Mouse (Mus musculus): Measurements from ENCODE around the gene Anapc15. TPM values are rescaled to one million over a fixed set of nuclear protein-coding genes. Genes with fewer than 3 reads are reported as not detected.

The Anapc15 gene
- total RNA-seq (2021) (10 to 100 TPM; 34.2 to 35.7 TPM), polyA plus RNA-seq (2012; rRNA removed) (32.3 and 39.9 TPM in 2 replicates)
- long read RNA-seq, transcript Anapc15-210 (6 exons, 3,103 nt) = major isoform, 7 of 15 reads
- long read RNA-seq, partial matches to known transcripts = 0 of 15 reads
- long read RNA-seq, other reads (novel, unspliced or antisense) = 6 of 15 reads

DNA sequence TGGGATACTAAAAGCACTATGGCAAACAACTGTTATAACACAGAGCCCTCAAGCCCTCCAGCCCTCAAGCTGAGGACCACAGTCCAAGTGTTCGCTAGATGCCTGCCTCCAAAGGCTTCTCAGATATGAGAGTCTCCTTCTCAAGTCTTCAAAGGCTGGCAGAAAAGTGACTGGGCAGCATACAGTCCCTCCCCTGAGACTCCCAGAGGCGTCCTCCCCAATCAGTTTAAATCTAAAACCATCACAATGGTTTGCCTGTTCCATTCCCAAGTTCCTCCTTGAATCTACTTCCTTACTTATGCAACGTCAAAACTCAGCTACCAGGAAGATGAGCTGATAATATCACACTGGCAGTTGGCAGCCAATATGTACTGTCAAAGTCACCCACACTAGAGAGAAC, at the start of gene Anapc15:
Gene Anapc15, plus strand, starts transcription at position 301 of the 400 bp plus-strand sequence.
- DNase-seq = no peak

DNA sequence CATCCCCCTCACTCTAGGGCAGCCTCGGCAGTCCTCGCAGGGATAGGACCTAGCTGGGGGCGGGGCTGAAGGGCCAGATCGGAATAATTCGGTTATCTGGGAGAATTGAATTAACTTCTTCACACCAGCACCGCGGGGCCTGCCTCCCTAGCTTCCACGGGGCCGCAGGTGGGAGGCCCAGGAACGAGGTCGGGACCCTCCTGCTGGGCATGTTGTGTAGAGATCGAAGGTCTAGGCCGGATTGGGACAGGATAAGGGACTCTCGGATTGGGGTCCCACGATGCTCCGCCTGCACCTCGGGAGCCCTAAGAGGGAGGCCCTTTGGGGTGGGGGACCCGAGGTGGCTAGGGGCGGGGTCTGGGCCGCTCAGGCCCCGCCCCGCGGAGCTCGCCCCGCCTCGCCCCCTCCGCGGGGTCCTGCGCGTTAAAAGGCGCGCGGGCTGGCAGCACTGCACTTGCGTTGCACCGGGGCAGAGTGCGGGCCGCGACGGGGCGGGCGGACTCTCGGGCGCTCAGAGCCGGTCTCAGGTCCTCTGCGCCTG, 45.6 kb upstream of the Anapc15 start, which contains the start of gene Phox2a:
Gene Phox2a, plus strand, starts transcription at position 453 of the 541 bp plus-strand sequence.
- peak; percentile 44 for DNase-seq

DNA sequence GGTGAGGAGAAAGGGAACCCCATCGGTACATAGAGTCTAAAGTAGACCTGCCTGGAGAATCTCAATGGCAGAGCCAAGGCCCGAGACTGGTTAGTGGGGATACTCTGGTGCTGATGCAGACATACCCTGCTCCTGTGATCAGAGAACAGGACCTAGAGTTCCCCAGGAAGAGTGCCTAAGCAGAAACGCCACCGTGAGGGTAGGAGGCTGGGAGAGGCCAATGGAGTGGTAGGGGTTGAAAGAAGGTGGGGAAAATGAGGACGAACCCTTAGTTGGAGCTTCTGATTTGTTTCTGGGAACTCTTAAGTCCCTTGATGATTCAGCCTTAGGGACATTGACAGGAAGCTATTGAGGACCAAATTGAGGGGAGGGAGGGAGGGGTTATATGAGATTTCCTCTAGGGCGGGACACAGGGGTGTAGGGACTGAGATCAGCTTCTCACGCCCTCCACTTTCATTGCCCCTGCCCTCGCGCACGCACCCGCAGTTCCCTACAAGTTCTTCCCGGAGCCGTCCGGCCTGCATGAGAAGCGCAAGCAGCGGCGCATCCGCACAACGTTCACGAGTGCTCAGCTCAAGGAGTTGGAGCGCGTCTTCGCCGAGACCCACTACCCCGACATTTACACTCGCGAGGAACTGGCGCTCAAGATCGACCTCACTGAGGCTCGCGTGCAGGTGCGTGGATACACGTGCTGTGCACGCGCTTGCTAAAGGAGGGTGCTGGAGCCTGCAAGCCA, 43.1 kb upstream of the Anapc15 start:
- peak; percentile 30 for DNase-seq

DNA sequence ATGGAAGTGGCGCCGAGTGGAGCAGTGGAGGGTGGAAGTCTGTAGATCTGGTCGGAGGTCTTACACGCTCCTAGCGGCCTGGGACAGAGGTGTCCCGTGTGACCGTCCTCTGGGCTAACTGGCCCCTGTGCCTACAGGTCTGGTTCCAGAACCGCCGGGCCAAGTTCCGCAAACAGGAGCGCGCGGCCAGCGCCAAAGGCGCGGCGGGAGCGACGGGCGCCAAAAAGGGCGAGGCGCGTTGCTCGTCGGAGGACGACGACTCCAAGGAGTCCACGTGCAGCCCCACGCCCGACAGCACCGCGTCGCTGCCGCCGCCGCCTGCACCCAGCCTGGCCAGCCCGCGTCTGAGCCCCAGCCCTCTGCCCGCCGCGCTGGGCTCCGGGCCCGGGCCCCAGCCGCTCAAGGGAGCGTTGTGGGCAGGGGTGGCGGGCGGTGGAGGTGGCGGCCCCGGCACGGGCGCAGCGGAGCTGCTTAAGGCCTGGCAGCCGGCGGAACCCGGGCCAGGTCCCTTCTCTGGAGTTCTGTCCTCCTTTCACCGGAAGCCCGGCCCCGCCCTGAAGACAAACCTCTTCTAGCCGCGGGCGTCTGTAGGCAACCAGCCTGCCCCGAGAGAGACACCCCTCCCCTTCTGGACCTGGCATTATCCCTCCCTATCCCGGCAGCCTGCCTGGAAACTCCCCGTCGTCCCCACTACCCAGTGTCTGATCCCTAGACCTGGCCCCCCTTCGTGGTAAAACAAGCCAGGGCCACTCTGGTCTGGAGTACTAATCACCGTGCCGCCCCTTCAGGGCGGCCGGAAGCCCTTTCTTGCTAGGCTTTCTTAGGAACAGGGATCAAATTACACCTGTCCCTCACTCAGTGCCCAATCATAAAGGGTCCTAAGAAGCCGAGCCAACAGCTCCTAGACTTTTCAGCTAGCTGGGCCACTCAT, 41.7 kb upstream of the Anapc15 start:
- peak; percentile 79 for DNase-seq

DNA sequence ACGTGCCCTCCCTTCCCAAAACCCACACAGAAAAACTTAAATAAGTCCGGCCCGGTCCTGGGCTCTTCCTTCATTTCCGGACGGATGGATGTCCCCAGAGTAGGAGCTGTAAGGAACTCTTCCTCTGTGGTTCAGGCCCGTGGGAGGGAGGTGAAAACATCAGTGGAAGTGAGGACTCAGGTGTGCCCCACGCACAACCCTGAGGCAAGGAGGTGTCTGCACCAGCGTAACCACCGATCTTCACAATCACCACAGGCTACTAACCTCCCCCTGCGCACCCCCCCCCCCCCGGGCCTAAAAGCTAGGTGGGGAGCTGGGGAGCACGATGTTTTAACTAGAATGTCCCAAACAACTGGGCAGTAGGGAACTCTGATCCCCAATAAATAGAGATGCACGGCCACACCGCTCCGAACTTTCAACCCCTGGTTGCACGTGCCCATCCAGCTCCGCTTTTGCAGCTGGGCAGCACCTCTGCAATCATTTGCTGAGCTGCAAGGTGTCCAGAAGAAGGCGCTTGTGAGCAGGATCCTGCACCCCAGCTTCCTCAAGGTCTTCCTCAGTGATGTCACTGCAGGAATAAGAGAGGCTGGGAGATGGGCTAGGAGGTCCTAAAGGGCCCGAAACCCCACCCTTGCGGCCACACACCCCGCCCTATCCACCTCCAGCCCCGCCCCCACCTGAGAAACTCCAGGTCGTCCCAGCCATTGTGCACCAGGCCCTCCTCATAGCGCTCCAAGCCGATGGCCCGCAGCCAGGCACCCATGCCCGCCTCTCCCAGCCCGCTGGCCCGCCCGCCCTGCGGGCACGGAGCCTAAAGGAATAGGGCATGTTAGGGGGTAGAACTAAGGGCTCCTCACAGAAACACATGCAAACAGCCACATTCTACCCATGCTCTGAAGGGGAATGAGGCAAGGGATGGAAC, 40.4 kb upstream of the Anapc15 start:
- DNase-seq = peak; percentile 73

DNA sequence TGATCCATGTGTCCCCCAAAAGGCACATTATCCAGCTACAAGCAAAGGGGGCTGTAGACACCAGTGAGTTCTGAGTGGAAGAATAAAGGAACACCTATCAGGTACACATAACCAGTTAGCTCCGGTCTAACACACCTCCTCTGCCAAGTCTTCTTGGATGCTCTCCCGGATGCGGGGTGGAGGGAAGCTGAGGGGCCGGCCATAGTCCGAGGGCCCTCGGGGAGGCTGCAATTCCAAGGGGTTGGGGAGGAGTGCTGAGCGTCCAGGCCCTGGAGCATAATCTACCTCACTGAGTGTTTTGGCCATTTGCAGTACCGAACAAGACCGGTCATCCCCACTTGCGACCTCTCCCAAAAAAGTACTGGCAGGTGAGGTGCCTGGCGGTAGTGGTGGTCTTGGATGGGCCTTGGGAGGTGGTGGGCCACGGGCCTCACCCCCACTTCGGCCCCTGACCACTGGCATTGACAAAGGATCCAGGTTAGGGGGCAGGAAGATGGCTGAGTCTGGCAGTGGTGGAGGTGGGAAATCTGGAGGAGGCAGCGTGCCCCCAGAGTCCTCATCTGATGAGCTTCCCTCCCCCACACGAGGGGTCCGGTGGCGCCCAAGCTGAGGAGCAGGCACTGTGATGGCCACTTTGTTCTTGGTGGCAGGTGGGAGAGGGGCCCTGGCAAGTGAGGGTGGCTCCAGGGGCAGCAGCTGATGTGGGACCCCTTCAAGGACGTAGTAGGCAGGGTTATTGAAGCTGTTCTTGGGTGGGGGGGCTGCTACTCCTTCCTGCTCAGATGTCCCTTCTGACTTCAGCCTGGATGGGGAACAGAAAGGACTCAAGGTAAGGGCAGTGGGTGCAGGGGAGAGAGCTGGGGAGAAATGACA, 39.5 kb upstream of the Anapc15 start:
- peak; percentile 24 for DNase-seq

DNA sequence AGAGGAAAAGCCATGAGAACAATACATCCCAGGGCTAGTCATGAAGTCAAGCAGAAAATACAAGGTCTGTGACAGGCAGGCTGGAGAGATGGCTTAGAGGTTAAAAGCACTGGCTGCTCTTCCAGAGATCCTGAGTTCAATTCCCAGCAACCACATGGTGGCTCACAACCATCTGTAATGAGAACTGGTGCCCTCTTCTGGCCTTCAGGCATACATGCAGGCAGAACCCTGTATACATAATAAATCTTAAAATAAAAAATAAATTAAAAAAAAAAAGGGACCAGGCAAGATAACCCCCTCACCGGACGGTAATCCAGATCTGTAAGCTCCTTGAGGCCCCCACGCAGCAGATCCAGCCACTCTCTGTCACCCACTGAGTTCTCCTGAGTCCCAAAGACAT, 33.1 kb upstream of the Anapc15 start:
- no peak for DNase-seq

DNA sequence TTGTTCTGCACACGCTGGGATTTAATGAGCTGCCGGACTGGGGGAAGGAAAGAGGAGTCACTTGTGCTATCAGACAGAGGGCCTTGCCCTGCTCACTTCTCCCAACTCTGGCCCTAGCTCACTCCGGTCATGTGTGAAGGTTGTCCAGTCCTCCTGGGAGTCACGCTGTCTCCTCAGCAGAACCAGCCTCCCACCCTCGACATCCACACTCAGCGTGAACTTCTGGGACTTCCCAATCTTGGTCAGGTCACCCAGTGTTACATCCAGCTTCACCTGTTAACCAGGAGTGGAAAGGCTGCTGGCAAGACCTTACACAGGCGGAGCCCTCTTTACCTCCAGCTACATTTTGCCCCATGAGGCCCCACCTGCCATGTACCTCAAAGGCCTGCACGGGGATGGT, 32.1 kb upstream of the Anapc15 start:
- no peak for DNase-seq

DNA sequence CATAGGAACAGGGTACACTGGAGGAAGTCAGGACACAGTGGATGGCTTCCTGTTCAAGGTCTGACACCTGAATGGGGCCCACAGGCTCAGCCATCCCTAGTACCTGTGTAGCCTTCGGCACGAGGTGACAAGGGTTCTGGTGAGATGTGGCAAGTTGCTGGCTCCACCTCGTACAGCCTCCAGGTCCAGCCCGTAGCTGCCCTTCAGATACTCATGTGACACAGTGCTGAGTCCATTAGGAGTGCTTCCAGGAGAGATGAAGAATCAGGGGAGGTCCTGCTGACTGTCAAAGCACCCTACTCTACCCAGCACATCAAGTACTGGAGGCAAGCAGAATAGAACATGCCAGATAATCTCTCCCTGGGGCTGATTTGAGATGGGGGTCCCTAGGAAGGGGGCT, 31.1 kb upstream of the Anapc15 start:
- no peak for DNase-seq

DNA sequence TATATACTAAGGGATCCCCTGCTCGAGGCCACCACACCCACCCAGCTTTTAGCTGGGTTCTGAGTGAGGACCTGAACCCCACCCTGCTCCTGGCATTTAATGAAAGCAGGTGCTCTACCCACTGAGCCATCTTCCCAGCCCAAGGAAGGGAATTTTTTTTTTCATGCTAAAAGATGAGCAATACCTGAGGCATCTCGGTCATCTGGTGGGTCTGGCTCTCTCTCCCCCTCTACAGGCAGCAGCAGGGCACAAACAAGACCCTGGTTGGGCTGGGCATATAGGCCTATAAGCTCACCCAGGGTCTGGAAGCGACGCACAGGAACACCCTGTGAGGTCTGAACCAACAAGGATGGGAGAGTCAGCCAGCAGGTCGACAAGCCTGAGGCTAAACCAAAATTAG, 30.2 kb upstream of the Anapc15 start:
- no peak for DNase-seq

DNA sequence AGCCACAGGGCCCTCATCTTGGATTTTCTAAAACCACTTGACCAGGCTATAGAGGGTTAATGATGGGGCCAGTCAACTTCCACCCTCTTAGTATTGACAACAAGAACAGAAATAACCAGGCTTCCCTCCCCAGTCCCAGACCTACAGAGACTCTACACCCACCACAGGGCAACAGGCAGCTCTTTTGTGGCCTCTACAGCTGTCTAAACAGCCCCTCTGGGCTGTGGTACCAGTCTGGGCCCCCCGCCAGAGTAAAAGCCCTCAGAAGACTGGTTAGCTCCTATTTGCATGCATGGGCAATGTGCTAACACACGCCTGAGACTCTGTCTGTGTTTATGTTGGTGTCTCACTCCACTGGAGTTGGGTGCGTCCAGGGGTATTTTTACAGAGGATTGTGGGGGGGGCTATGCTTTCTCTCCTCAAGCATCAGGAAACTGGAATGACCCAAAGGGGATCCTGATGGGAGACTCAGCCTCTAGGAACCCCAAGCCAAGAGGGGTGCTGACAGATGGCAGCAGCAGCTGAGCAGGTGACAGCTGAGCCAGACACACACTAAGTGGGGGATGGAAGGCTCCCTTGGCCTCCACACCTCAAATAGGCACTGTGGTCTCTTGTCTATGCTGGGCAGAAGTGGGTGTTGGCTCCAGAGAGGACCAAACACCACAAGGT, 29.5 kb upstream of the Anapc15 start:
- DNase-seq = no peak

DNA sequence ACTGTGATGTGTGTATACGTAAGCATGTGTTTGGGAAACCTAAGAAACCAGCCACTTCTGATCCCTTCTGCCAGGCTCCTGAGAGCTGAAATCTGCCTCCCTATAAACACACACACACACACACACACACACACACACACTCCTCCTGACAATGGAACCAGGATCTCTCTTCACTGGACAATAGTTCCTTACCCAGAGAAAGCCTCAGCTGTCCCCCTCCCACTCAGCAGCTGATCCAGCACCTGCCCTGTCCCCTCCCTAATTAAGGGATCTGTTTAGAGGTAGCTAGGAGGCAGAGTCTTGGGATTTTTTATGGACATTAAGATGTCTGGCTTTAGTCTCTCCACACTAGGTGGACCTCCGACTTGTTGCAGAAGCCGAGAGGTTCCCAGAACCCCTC, 28.6 kb upstream of the Anapc15 start:
- DNase-seq = no peak

DNA sequence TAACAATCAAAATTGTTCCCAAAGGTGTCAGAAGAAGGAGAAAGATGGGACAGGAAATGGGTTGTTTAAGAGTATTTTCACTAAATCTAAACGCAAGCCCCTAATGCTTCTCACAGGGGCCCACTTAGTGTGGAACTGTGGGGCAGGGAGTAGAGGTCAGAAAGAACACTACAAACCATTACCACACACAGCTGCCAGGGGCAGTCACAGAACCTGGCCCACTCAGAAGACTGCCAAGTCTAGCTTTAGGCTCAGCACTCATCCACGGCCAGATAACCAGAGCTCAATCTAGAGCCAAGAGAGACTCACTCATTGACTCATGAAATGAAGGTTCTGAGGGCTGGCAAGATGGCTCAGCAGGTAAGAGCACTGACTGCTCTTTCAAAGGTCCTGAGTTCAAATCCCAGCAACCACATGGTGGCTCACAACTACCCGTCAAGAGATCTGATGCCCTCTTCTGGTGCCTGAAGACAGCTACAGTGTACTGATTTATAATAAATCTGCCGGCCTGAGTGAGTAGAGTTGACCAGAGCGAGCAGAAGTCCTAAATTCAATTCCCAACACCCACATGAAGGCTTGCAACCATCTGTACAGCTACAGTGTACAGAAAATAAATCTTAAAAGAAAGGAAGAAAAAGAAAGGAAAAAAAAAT, 27.9 kb upstream of the Anapc15 start:
- no peak for DNase-seq

DNA sequence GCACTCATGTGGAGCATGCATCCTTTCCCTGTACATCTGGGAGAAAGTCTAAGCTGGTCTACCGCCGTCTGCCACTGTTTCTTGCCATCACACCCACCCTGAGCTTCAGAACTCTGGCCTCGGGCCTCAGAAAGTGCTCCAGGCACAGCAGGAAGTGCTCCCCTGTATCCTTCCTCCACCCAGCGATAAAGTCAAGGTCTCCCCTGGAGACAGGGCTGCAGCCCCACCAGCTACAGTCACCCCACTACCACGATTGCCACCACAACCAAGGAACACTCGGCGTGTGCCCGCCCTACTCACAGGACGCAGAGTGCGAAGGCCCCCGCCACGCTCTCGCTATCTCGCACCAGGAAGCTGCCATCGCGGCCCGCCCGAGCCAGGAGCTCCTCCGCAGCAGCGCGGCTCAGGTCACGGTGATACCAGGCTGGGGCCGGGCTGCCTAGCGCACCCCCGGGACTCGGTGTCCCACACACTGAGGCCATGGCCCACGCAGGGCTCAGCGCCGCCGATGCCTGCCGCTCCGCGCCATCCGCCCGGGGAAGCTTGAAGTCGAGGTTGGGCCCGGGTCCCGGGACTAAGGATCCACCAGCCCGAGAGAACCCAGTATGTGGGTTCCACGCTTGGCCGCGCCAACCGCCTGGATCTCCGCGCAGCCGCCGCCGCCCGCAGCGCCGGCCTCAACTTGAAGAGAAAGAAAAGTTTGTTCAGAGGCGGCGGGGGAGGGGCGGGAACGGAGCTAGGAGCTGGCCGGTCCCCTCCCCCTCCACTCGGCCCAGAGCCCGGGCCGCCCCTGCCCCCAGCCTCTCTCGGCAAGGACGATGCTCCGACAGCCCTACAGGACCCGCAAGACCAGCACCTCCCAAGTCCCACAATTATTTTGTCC, 27.0 kb upstream of the Anapc15 start:
- DNase-seq = peak; percentile 83

DNA sequence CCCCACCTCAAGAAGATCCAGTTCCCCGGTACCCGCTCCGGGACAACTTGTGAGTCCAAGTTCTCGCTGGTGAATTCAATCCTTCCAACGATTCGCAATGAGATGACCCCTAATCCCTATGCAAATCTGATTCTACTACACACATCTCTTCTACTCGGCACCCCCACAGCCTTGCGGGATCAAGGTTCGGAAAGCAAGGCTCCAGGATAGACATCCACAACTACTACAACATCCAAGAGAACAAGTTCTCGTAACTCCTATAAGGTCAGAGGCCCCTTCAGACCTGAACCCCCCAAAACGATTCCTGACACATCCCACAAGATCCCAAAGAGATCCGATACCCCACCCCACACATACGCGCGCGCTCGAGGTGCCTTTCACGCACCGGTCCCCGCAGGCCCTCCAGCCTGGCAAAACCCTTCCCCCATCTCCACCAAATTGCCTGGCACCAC, 26.3 kb upstream of the Anapc15 start:
- DNase-seq = no peak

DNA sequence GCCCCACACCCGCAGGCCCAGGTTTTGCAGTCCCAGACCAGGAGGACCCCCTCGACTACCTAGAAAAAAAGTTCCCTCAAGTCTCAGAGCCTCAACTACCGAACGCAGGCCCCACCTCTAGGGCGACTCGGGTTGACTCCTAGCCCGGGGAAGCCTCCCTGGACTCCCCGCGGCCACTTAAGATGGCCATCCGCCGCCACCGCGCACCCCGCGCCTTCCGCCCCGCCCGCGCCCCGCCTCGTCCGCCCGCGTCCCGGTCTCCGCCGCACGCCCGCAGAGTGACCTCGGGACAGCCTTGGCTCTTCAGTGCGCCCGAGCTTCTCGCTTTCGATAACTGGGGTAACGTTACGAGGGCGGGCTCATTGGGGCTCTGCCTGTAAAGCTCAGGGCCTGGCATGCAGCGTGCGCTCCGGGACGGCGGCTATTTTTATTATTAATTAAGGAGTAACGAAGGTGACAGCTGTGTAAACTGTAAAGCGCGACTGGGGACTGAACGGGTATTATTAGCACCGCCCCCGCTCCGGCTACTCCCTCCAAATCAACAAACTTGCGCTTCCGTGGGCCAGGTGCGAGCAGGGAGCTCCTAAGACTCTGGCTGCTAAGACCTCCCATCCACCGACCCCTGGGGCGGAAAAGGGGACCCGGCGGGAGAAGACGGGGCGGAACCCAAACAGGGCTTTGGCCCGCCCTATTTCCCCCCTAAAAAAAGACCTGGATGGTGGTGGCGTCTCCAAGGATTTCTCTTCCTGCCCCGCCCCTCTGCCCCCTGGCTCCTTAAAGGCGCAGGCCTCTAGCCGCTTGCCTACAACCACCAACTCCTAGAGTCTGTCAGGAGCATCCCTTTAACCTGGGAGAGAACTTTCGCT, 25.7 kb upstream of the Anapc15 start, which contains the start of gene Inppl1:
Gene Inppl1, minus strand, starts transcription at position 624 of the 866 bp plus-strand sequence.
- DNase-seq = peak; percentile 96

DNA sequence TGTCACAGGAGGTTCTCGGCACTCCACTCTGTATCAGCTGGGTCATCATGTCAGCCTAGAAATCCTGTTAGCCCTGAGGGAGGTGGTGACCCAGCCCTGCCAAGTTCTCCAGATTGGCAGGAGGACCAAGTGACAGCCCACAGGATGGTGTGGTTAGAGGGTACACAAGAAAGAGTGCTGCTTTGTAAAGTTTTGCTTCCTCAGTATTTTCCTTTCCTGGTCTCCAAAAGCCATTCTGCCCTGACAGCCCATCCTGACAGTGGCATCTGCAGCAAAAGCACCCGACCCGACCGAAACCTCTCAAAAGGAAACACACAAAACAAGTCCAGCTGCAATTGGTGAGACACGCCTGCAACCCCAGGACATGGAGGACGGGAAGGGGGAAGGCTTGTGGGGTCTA, 19.3 kb upstream of the Anapc15 start:
- DNase-seq = no peak
